Mouse (Mus musculus) bone marrow macrophage, adult 2 months (primary cell): ENCODE measurements around the gene Dctn3. TPM values are rescaled to one million over a fixed set of nuclear protein-coding genes. Genes with fewer than 3 reads are reported as not detected.
A peak's percentile ranks its signal among the peaks of the same experiment; 100 is the strongest.
"Not testable (repeated sequence)": the region's sequence is repeated elsewhere in the genome, so short reads cannot be mapped to it uniquely, and the experiment has no call there.

Source experiments
- H3K27ac ChIP-seq: 2 replicates; pipeline ENCODE4 v1.5.1; 2012; ENCODE audit warnings: low read depth, low read length; ENCODE audit not compliant: insufficient read depth
- H3K4me1 ChIP-seq: 2 replicates; pipeline ENCODE4 v1.6.1; 2012; ENCODE audit warnings: low read length; ENCODE audit not compliant: control insufficient read depth, insufficient read depth
- H3K4me3 ChIP-seq: 2 replicates; pipeline ENCODE4 v1.5.1; 2012; ENCODE audit warnings: mild to moderate bottlenecking, low read length, moderate library complexity; ENCODE audit not compliant: insufficient read depth
- CTCF ChIP-seq: IDR thresholded peaks from 2 replicates; pipeline ENCODE4 v1.5.1; 2012; ENCODE audit warnings: low read depth, mild to moderate bottlenecking, low read length, moderate library complexity
- POLR2A ChIP-seq: IDR thresholded peaks from 2 replicates; pipeline ENCODE4 v1.6.1; 2012; ENCODE audit warnings: mild to moderate bottlenecking, low read depth, low read length, borderline replicate concordance
- polyA plus RNA-seq: library from polyadenylated mRNA; stranded (reverse); fragments of >200 nt; gene quantifications from 2 replicates; pipeline ENCODE4 v1.2.4, GENCODE M21; 2012; ENCODE audit not compliant: missing spikeins, insufficient read depth, insufficient read length

Gene Dctn3
- polyA plus RNA-seq = 75.2 and 75.7 TPM in 2 replicates

- TF ChIP-seq POLR2A (0 out of 2 replicates have a peak, but pooled peaks have one; percentile 67), CTCF (no peak)
- Histone ChIP-seq H3K4me1 (peaks cover 11% of the 10 kb centered on the region), H3K4me3 (peak within 1 kb of the TSS; percentile 91), H3K27ac (no peak within 1 kb of the TSS)
These were observed at the start of gene Dctn3 for GRCm38 (mm10) chr4:41722918-41723351. TSS of gene Dctn3 (minus strand) at chr4:41723170.

GRCm38 (mm10) chr4:41767301-41767700 is 44.3 kb upstream of the Dctn3 start:
- not testable (repeated sequence) for H3K4me3 ChIP-seq, H3K4me1 ChIP-seq, H3K27ac ChIP-seq

- not testable (repeated sequence) for H3K27ac ChIP-seq, H3K4me3 ChIP-seq
- peaks cover 11% of the 10 kb centered on the region for H3K4me1 ChIP-seq
These were observed 40.2 kb upstream of the Dctn3 start for GRCm38 (mm10) chr4:41763176-41763575.

GRCm38 (mm10) chr4:41762688-41763114 is 39.7 kb upstream of the Dctn3 start:
- not testable (repeated sequence) for H3K27ac ChIP-seq, H3K4me3 ChIP-seq
- H3K4me1 ChIP-seq = peaks cover 11% of the 10 kb centered on the region

- H3K4me1 ChIP-seq = peaks cover 11% of the 10 kb centered on the region
- TF ChIP-seq CTCF = no peak
- no peak for TF ChIP-seq POLR2A
- H3K4me3 ChIP-seq = no peak overlapping the region
- no peak overlapping the region for H3K27ac ChIP-seq
These were observed 39.2 kb upstream of the Dctn3 start for GRCm38 (mm10) chr4:41762099-41762687.

- Histone ChIP-seq H3K4me3 (no peak overlapping the region), H3K27ac (no peak overlapping the region), H3K4me1 (peaks cover 11% of the 10 kb centered on the region)
- TF ChIP-seq CTCF (no peak), POLR2A (no peak)
These were observed 38.7 kb upstream of the Dctn3 start for GRCm38 (mm10) chr4:41761680-41762079.

GRCm38 (mm10) chr4:41760911-41761310 is 37.9 kb upstream of the Dctn3 start:
- Histone ChIP-seq H3K4me3 (peak overlapping the region; percentile 57), H3K27ac (no peak overlapping the region), H3K4me1 (peaks cover 13% of the 10 kb centered on the region)
- TF ChIP-seq POLR2A (no peak), CTCF (no peak)

GRCm38 (mm10) chr4:41760288-41760721 is 37.3 kb upstream of the Dctn3 start:
- Histone ChIP-seq H3K4me3 (peak overlapping the region; percentile 57), H3K4me1 (peaks cover 13% of the 10 kb centered on the region), H3K27ac (no peak overlapping the region)
- no peak for TF ChIP-seq CTCF

- Histone ChIP-seq H3K4me3 (no peak overlapping the region), H3K27ac (no peak overlapping the region), H3K4me1 (peaks cover 14% of the 10 kb centered on the region)
- TF ChIP-seq CTCF = no peak
- no peak for TF ChIP-seq POLR2A
These were observed 36.8 kb upstream of the Dctn3 start for GRCm38 (mm10) chr4:41759656-41760287.

- Histone ChIP-seq H3K4me3 (no peak overlapping the region), H3K27ac (no peak overlapping the region), H3K4me1 (peaks cover 15% of the 10 kb centered on the region)
- TF ChIP-seq POLR2A = no peak
- no peak for TF ChIP-seq CTCF
These were observed 36.2 kb upstream of the Dctn3 start for GRCm38 (mm10) chr4:41759206-41759605.

GRCm38 (mm10) chr4:41758701-41759100 is 35.7 kb upstream of the Dctn3 start:
- peaks cover 15% of the 10 kb centered on the region for H3K4me1 ChIP-seq
- no peak overlapping the region for H3K4me3 ChIP-seq
- H3K27ac ChIP-seq = no peak overlapping the region
- no peak for TF ChIP-seq CTCF
- TF ChIP-seq POLR2A = no peak
